Mouse (Mus musculus) left cerebral cortex, postnatal 14 days (tissue): Measurements from ENCODE around the gene Ranbp2. TPM values are rescaled to one million over a fixed set of nuclear protein-coding genes. Genes with fewer than 3 reads are reported as not detected.
"Not testable (repeated sequence)": the region's sequence is repeated elsewhere in the genome, so short reads cannot be mapped to it uniquely, and the experiment has no call there.

ENCODE experiments used
- DNase-seq, 2 experiments: peaks; one replicate each; pipeline ENCODE4 v3.0.0; 2021 to 2022; ENCODE audit warnings: low spot score in 2 of 2, mixed read lengths in 1 of 2
- intact Hi-C: fragments of 180-260 bp; cut with DNase I; formaldehyde crosslinking; loops from one replicate; pipeline ENCODE4 v1.15.1; 2025
- total RNA-seq, 2 experiments: library from RNA; stranded (reverse); gene quantifications; 2 replicates each; pipeline ENCODE4 v1.2.3; 2021

Ranbp2 gene
- total RNA-seq, 2 experiments from 2014 or later = 78.5 to 82.9 TPM

GRCm38 (mm10) chr10:58479954-58480490 is 33.3 kb downstream of the Ranbp2 start:
- no peak for DNase-seq
- intact Hi-C loops = loop anchor here (10.0 kb wide), 1 partner anchor 185 kb away; no protein-coding TSS in a partner anchor

- no peak for DNase-seq
- intact Hi-C loops = loop anchor here (5.0 kb wide), 1 partner anchor 39 kb away; no protein-coding TSS in a partner anchor
Observed at GRCm38 (mm10) chr10:58491031-58491430, 44.3 kb downstream of the Ranbp2 start.

GRCm38 (mm10) chr10:58495637-58496036 is 48.9 kb downstream of the Ranbp2 start:
- no peak for DNase-seq
- intact Hi-C loops = no loop called here

- DNase-seq = no peak
- intact Hi-C loops = no loop called here
Observed at GRCm38 (mm10) chr10:58496732-58497131, 50.0 kb downstream of the Ranbp2 start.

GRCm38 (mm10) chr10:58497320-58498284 is 50.9 kb downstream of the Ranbp2 start, which contains the start of gene Ccdc138:
Gene Ccdc138 (plus strand): TSS chr10:58497948.
- intact Hi-C loops = no loop called here
- peak; percentile 91 for DNase-seq

- DNase-seq = no peak
- intact Hi-C loops = no loop called here
Observed at GRCm38 (mm10) chr10:58498516-58498915, 51.8 kb downstream of the Ranbp2 start.

- intact Hi-C loops = no loop called here
- DNase-seq = no peak
Observed at GRCm38 (mm10) chr10:58529358-58529757, 82.6 kb downstream of the Ranbp2 start.

- intact Hi-C loops = no loop called here
Observed at GRCm38 (mm10) chr10:58530896-58531790, 84.4 kb downstream of the Ranbp2 start.

GRCm38 (mm10) chr10:58532177-58532576 is 85.5 kb downstream of the Ranbp2 start:
- no peak for DNase-seq
- intact Hi-C loops = no loop called here

More at GRCm38 (mm10) chr10:58530896-58531790, 84.4 kb downstream of the Ranbp2 start:
- DNase-seq = no peak

GRCm38 (mm10) chr10:58536276-58536675 is 89.6 kb downstream of the Ranbp2 start:
- DNase-seq, intact Hi-C loops: not testable (repeated sequence)

GRCm38 (mm10) chr10:58540613-58541012 is 93.9 kb downstream of the Ranbp2 start:
- intact Hi-C loops = no loop called here
- DNase-seq = peak in 1 of 2 experiments; percentile 17

Other genes with a start within 250 kb of the Ranbp2 start
- gene AW822073, start 222.0 kb upstream of the Ranbp2 start, total RNA-seq = not detected
- not detected for gene Duxf3, start 214.2 kb upstream of the Ranbp2 start, total RNA-seq
- not detected for gene Gm4981, start 210.2 kb upstream of the Ranbp2 start, total RNA-seq
- 10 to 100 TPM; 76.6 to 79.4 TPM for gene Gcc2, start 191.4 kb upstream of the Ranbp2 start, total RNA-seq
- gene Lims1, start 123.5 kb upstream of the Ranbp2 start, total RNA-seq = 10 to 100 TPM; 28.9 to 29.5 TPM
- gene Ccdc138, start 51.0 kb downstream of the Ranbp2 start, total RNA-seq = 1 to 10 TPM; 4.9 to 6.3 TPM
- gene Edar, start 228.7 kb downstream of the Ranbp2 start, total RNA-seq = under 1 TPM; 0.44 to 0.48 TPM